Mouse (Mus musculus) cerebellum, adult 2 months (tissue): ENCODE measurements at regions not wholly inside any gene's neighbourhood (a gene's known extent, or its start where the extent isn't known, plus 50 kb on each side); places are given as distances from the start of the nearest gene placed in this dataset.

Experiments
- DNase-seq, 2 experiments: peaks; one replicate each; pipeline ENCODE4 v3.0.0; 2021
- H3K27ac ChIP-seq: fragments of 200-500 bp; 2 replicates; pipeline ENCODE4 v1.5.1; 2012; ENCODE audit warnings: low read length, control low read depth, inconsistent platforms; ENCODE audit not compliant: insufficient read depth
- H3K27me3 ChIP-seq: fragments of 200-500 bp; 2 replicates; pipeline ENCODE4 v1.6.1; 2012; ENCODE audit warnings: inconsistent platforms, mild to moderate bottlenecking, low read length, moderate library complexity; ENCODE audit not compliant: control insufficient read depth, insufficient read depth
- H3K4me1 ChIP-seq: fragments of 200-500 bp; 2 replicates; pipeline ENCODE4 v1.6.1; 2011; ENCODE audit warnings: low read length; ENCODE audit not compliant: control insufficient read depth, insufficient read depth
- H3K4me3 ChIP-seq: fragments of 200-500 bp; replicated peaks from 2 replicates; pipeline ENCODE3; 2011; ENCODE audit warnings: mild to moderate bottlenecking, low read depth, low read length, control low read depth; ENCODE audit not compliant: insufficient read depth
- CTCF ChIP-seq: fragments of 200-500 bp; IDR thresholded peaks from 2 replicates; pipeline ENCODE4 v1.5.1; 2011; ENCODE audit warnings: low read depth, mild to moderate bottlenecking, control low read depth, low read length, moderate library complexity, borderline replicate concordance; ENCODE audit not compliant: insufficient read depth
- POLR2A ChIP-seq: fragments of 200-500 bp; IDR thresholded peaks from 2 replicates; pipeline ENCODE4 v1.6.1; 2011; ENCODE audit warnings: low read length, control low read depth, borderline replicate concordance; ENCODE audit not compliant: insufficient read depth
- WGBS: fragments of 180-500 bp; shearing (Covaris S2); methylation state at CpG from one replicate; pipeline ENCODE4 v1.1.7; 2018; 5-methylcytosine and 5-hydroxymethylcytosine counted together

- TF ChIP-seq POLR2A (peak; percentile 90; the same call in 1 of the 2 replicates), CTCF (no peak)
- DNase-seq, result peak; percentile 99
- Histone ChIP-seq H3K27me3 (no peaks in the 10 kb centered on the region), H3K27ac (peak overlapping the region; percentile 93), H3K4me1 (no peaks in the 10 kb centered on the region), H3K4me3 (peak overlapping the region; percentile 88)
- under 1% methylated on average over 58 of the region's 58 CpGs for WGBS
Observed at GRCm38 (mm10) chr15:85634322-85635141, 52.3 kb upstream of the Wnt7b start.

- 87% methylated on average over 6 of the region's 6 CpGs for WGBS
- H3K4me3 ChIP-seq, result no peak overlapping the region
- H3K4me1 ChIP-seq, result no peaks in the 10 kb centered on the region
- DNase-seq, result no peak
- TF ChIP-seq POLR2A, result no peak
- no peak for TF ChIP-seq CTCF
- H3K27me3 ChIP-seq, result no peaks in the 10 kb centered on the region
- H3K27ac ChIP-seq, result peak overlapping the region; percentile 93; the same call in 1 of the 2 replicates
Observed at GRCm38 (mm10) chr15:85635425-85635824, 53.2 kb upstream of the Wnt7b start.

GRCm38 (mm10) chr15:85639566-85639965 lies 57.3 kb upstream of the Wnt7b start:
- no peaks in the 10 kb centered on the region for H3K27me3 ChIP-seq
- H3K4me3 ChIP-seq, result no peak overlapping the region
- no peaks in the 10 kb centered on the region for H3K4me1 ChIP-seq
- TF ChIP-seq POLR2A (no peak), CTCF (no peak)
- WGBS, result 91% methylated on average over 2 of the region's 2 CpGs
- no peak for DNase-seq
- no peak overlapping the region for H3K27ac ChIP-seq

GRCm38 (mm10) chr15:85641120-85642080 lies 59.1 kb upstream of the Wnt7b start:
- DNase-seq, result peak in 1 of 2 experiments; percentile 40
- no peak overlapping the region for H3K4me3 ChIP-seq
- WGBS, result 83% methylated on average over 15 of the region's 15 CpGs
- H3K4me1 ChIP-seq, result no peaks in the 10 kb centered on the region
- H3K27ac ChIP-seq, result no peak overlapping the region
- no peaks in the 10 kb centered on the region for H3K27me3 ChIP-seq
- TF ChIP-seq CTCF (no peak), POLR2A (no peak)

- Histone ChIP-seq H3K27me3 (no peaks in the 10 kb centered on the region), H3K4me1 (no peaks in the 10 kb centered on the region), H3K27ac (no peak overlapping the region), H3K4me3 (no peak overlapping the region)
- TF ChIP-seq POLR2A (no peak), CTCF (no peak)
- 61% methylated on average over 8 of the region's 8 CpGs for WGBS
- DNase-seq, result no peak
Observed at GRCm38 (mm10) chr15:85645396-85645795, 63.1 kb upstream of the Wnt7b start.

GRCm38 (mm10) chr15:85645971-85646638 lies 63.8 kb upstream of the Wnt7b start:
- Histone ChIP-seq H3K27ac (no peak overlapping the region), H3K4me3 (peak overlapping the region; percentile 35), H3K4me1 (no peaks in the 10 kb centered on the region), H3K27me3 (no peaks in the 10 kb centered on the region)
- TF ChIP-seq CTCF (no peak), POLR2A (no peak)
- DNase-seq, result peak; percentile 58
- WGBS, result 6% methylated on average over 33 of the region's 33 CpGs

GRCm38 (mm10) chr15:85646639-85647277 lies 64.5 kb upstream of the Wnt7b start:
- no peak for TF ChIP-seq POLR2A
- no peak for TF ChIP-seq CTCF
- 43% methylated on average over 9 of the region's 10 CpGs for WGBS
- no peak overlapping the region for H3K27ac ChIP-seq

More at GRCm38 (mm10) chr15:85646639-85647277, 64.5 kb upstream of the Wnt7b start:
- H3K4me1 ChIP-seq, result no peaks in the 10 kb centered on the region
- DNase-seq, result no peak
- H3K27me3 ChIP-seq, result no peaks in the 10 kb centered on the region
- no peak overlapping the region for H3K4me3 ChIP-seq
